Mouse (Mus musculus): Measurements from ENCODE around the gene Ccser1.

The Ccser1 gene

DNA sequence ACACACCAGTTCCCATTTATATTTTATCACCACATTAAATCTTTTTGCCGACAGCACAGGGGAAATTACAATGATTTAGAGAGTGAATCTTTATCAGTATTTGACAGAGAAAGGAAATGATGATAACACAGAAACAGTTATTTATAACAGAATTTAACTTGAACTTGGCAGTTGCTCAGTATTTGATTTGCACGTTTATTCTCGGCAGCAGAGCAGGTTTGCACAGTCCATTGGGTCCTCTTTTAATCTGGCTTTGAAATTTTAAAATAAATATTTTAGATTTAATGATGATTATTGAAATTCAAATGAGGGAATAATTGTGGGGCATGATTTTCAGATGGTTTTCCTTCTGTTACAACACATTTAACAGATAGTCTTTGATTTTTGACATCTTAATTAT lies 305.2 kb downstream of the Ccser1 start:
- DNase-seq = no peak

DNA sequence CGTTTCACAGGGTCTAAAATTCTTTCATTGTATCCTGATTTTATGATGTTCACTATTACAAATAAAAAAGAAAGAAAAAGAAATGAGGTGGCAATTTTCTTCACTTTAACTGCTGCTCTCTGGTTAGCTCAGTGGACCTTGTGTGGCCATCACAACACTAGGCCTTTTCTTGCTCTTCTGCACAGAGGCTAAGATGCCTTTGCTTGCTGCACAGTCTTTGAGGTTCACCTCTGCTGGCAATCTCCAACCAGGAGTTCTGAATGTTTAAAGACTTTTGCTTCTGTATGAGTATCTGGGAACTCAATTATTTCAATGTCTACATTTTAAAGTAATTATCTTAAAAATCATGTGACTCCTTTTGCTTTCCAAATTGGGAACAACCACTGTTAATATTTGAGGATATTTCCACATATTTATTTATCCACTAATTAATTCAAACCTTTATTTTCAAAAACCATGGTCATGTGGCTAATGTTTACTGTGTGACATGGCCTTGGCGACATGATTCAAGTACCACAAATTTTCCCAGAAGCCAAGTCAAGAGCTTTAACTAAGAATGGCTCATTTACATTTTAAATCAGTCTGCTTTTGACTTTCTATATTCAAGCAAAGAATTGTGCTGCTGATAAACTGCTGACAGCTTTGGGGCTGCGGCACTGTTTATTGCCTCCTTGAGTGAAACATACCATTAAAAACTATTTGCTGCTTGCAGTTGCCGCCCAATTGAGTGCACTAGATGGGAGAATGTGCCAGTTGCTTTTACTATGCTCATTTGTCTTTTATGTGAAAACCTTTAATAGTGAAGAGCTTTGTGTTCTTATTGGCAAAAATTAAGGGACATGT lies 312.1 kb downstream of the Ccser1 start:
- no peak for DNase-seq

DNA sequence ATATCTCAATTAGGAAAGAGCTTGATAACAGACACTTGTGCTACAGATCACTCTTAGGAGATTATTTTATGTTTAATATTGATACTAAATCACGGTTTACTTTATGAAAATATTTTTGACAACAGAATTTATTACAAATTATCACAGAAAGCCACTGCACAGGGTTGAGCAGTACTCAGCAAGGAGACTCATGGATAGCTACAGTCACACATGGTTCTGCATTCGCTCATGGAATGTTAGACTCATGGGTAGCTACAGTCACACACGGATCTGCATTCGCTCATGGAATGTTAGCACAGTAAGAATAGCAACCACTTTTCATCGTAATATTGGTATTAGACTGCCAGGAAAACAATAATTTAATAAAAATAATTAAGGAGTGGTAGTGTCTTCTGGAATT lies 313.3 kb downstream of the Ccser1 start:
- DNase-seq = no peak

DNA sequence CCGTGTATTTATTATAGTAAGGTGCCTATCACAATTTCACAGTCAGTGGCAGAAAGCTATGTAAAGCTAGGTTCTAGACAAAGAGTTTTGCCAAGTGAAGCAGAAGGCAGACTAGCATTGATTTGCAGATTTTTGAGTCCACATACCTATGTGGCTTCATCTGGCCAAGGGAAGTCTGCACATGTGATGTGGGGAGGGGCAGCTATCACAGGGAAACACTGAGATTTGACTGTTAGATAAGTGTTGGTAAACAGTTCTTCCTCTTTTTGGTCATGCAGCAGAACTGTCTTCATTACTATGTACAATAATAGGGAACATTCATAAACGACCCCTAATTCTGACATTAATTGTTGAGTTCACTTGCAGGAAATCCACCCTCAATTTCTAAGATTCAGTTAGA lies 335.2 kb downstream of the Ccser1 start:
- no peak for DNase-seq

DNA sequence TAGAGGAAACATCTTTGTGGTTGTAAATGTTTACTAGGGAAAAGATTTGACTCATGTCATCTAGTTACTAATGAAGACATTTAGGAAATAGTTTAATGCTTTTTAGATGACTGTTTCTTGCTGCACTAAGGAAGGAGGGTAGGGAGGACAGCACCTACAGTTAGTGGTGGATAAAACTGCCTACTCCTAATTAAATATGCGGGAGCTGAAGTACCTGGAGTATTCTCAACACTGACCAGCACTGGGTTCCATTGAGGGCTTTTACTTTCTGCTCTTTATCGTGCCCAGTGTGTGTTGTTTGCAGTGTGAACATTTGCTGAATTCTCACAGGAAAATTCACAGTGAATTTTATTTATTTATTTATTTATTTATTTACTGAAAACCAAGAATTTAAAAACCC lies 341.5 kb downstream of the Ccser1 start:
- DNase-seq = no peak

DNA sequence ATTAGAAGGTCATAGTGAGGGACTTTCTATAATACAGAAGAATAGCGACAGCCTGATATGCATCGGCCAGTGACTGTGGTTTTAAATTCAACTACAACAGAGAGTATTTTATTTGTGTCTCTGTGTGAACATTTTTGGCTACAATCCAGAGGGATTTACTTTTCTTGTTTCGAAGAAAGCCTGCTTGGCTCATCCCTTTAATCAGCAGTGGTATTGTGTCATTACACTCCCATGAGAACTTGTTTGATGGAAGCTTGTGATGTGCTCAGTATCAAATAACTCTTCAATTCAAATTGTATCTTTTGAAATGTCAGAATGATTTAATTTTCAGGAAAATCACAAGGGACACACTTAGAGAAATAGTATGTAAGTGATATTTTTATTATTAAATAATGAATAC lies 342.0 kb downstream of the Ccser1 start:
- no peak for DNase-seq

DNA sequence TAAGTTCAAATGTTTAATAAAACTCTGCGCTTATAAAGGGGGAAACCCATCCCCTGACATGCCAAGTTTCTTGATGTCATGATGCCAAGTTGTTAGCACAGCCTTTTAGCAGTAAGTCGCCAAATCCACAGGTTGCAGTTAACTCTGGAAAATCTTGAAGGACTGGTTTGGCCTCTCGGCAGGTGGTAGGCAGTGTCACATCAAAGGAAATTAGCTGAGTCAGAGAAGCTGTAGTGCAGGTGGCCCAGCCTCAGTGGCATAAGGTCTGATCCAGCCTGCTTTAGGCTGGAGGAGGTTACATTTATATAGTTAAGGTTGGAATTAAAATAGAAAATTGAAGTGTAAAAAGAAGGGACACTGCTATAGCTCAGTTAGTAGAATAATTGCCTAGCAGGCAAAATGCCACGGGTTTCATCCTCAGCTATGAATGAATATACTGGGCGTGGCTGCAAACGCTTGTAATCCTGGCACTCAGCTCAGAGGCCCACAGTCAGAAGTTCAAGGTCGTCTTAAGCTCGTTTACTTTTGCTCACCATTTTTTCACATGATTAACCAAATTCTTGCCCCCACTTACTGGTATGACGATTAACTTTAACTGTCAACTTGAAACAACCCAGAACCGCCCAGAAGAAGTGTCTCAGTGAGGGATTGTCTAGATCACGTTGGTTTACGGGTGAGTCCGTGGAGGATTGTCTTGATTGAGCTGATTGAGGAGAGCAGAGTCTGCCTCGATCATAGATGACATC lies 343.8 kb downstream of the Ccser1 start:
- DNase-seq = no peak

DNA sequence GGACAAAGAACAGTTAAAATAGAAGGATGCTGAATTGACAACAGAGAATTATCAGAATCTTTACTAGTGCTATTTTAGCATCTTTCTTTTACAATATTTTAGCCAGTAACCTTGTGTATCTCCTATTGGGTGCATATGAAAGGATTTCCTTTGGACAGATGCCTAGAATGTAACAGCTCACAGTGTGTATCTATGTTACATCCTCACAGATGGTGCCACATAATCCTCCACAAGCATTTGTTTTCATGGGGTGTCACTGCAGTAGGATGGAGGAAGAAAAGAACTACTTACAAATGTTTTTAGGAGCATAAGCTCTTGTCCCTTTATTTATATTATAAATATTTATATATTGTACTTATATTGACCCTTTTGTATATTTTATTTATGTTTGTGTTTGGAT lies 360.6 kb downstream of the Ccser1 start:
- DNase-seq = no peak

DNA sequence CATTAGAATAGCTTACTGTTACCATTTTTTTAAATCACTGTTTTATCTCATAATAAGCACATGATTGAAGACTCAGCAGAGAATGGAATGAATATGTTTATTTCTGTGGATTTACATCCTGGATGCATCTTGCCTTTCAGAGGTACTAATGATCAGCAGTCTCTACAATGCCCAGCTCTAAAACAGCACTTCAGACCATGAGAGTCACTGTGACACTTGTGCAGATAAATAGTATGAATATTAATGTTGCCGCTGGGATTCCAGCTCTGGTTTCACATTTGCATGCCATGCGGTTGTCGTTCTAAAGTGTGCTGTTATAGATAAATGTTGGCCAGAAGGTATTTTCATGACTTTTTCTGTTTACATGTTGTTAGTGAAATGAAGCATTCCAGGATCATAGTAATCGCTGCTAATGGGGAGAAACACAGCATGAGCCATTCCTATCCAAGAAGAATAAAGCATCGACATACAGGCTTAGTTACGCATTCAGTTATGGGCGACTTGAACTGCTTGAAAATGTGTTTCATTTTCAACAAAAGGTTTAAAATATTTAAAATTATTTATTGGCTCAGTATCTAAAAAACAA lies 363.4 kb downstream of the Ccser1 start:
- DNase-seq = no peak

DNA sequence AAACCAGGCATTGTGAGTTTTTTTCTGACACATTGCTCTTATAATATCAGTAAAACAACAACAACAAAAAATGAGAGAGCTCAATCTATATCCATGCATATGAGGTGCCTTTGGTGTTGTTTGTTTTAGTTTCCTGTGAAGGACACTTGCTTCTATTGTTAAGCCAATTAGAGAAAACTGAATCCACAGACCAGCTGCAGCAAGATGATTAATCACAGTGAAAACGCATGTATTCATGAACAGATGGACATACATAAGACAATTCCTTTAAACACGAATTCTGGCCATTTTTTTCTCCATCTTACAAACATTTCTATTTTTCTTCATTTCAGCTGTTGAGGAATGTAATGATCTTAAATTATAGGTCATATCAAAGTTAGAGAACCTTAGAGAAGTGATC lies 387.4 kb downstream of the Ccser1 start:
- DNase-seq = no peak

DNA sequence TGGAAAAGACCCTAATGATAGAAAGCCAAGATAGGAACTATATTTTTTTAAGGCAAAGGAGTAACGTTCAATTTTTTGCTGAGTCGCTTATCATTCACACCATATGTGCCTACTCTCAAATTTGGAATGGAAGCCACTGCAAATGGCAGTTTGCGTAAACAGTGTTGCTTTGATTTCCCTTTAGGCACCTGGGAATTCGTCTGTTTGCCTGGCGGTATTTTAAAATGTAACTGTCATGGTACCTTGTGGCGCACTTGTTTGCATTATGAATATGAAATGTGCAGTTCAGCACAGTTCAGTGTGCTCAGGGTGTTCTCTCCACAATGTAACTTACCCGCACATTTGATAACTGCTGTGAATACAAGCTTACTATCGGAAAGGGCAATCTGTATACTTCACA lies 387.8 kb downstream of the Ccser1 start:
- DNase-seq = no peak

DNA sequence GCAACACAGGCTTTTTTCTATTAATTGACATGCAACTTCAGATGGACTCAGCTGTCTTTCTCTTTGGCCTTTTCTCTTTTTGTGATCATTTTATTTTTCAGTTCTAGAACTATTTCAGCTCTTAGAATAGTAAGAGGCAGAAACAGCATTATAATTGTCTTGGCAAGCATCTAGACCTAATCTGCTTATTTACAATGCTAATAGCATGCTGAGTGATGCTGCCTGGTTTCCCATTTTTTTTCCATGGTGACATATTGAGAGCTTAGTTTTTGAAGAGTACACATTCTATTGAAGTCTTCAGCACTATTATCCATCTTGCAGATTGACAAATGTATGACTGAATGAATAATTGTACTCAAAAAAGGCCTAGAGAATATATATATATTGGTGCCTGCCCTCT lies 401.6 kb downstream of the Ccser1 start:
- DNase-seq = no peak

DNA sequence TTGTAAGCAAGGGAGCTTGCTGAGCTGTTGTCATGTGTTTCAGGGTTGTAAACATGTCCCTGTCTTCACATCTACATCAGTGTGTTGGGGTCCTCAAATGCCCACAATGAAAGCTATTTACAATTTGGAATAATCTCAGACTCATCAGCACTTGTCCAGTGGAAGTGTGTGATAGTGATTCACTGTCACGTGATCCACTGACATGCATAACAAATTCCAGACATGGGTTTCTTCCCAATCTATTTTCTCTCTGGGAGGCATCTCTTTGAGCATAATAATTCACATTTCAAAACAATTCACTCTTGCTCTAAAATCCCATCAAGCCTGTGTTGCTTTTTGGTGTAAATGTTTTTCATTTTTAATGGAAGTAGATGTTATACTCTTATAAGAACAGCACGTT lies 408.9 kb downstream of the Ccser1 start:
- DNase-seq = no peak

DNA sequence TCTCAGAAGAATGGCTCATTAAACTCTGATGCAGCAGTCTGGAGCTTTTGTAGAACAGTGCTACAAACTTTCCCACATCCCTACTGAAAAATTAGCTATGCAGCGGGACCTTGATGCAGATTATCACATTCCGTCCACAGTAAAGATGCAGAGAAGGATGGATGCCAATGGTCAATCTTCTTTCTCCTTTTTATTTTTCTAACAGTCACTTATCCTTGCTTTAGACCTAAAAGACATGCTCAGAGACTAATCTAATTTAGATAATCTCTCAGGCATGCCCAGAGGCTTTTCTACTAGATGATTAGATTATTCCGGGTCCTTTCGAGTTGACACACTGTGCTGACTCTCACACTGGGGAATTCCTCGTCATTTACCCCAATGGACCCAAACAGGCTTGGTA lies 421.8 kb downstream of the Ccser1 start:
- no peak for DNase-seq

DNA sequence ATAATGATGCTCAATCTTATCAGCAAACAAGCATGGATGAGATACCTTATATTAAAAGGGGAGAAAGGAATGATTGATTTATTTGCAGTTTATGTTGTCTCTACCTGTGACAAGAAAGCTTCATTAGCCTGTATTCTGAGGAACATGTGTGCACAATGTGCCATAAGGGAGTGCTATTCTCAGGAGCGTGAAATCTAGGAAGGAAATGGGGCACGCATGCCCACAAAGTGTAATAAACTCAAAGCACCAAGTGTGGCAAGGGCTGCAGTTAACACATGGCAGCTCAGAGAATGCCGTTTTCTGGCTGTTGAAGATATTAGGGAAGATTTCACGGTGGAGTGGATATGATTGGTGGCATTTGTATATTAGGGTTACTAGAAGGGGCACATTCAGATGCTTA lies 434.8 kb downstream of the Ccser1 start:
- no peak for DNase-seq

DNA sequence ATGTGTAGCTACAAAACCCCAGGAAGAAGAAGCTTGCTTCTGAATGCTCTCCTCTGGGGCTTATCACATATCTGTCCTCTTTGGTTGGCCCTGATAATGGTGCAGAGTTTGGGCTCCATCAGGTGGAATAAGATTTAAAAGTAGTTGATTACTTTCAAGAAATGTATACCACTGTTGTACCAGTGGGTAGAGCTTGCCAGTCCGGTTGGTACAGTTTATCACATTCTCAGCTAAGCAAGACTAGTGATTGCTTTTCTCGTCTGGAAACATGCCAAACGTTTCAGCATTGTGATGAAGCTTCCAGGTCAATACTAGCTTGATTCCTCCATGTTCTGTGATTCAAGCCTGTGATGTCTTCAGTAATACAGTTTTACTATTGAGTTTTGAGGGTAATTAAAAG lies 441.6 kb downstream of the Ccser1 start:
- no peak for DNase-seq

DNA sequence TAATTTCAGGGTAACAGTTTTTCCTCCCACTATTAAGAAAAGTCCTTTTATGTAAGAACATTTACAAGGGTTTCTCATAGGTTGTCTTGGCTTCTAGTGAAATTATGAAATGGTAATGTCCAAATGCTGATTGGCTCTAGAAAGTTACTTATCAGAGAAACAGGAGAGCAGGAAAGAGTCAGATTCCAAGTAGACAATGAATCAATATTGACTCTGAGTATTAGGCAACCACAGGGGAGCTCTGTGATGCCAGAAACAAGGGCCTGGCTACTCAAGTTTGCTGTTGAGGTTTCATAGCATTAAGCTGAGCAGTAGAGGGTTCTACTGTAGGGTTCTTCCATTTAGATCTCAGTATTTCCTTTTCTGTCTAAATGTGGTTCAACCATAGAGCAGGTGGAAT lies 481.3 kb downstream of the Ccser1 start:
- DNase-seq = no peak

DNA sequence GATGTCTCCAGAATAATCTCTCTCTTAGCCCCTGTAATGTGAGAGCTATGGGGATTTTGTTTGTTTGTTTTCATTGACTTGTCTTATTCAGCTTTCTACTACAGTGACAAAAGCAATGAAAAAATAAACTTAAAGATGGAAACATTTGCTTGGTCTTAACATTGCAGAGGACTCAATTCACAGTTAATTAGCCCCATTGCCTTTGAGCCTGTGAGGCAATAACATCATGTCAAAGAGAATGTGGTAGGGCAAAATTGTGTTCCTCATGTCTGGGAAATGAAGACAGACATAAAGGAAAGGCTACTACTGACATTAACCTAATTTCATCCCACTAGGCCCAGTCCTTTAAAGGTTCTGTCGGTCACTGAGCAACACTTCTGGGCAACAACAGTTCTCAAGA lies 484.4 kb downstream of the Ccser1 start:
- no peak for DNase-seq

DNA sequence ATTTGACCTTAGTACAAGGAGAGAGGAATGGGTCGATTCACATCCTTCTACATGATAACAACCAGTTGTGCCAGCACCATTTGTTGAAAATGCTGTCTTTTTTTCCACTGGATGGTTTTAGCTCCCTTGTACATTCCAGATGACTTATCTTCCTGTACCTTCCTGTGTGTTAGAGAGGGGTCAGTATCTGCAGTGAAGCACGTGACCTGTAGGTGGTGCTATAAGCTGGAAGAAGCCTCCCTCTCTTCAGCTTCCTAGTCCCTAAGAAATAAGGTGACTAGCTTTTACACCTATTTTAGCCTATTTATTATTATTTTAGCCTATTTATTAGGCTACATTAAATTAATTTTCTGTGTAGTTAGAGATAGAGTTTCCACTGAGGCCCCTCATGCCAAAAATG lies 506.9 kb downstream of the Ccser1 start:
- DNase-seq = no peak

DNA sequence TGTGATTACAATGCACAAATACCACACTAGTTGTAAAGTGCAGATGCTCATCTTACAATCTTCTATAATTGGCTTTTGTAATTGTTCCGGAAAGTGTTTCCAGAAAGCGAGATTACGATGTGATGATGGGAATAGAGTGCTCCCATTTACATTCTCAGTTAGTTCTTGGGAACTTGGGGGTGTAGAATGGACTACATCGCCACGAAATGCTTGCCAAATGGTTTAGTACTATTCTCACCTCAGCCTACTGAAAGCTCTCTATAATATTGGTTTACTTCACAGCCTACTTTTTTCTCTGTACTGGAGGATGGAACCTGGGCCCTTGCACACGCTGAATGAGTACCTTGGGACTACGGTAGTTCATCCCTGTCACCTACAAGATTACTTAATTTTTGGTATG lies 522.9 kb downstream of the Ccser1 start:
- DNase-seq = no peak

DNA sequence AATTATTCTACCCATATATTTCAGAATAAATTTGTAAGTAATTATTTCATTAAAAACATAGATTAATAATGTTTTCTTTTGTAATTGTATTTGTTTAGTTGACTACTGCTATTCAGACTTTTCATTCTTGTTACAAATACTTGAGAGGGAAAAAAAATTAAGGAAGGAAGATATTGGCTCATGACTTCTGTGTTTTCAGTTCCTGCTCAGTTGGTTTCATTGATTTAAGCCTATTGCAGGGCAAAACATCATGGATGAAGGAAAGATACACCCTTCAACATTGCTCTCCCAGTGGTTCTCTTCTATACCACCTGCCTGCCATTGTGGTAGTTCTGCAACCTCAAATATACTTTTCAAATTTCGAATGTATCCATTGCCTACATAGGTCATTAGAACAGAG lies 541.1 kb downstream of the Ccser1 start:
- no peak for DNase-seq

DNA sequence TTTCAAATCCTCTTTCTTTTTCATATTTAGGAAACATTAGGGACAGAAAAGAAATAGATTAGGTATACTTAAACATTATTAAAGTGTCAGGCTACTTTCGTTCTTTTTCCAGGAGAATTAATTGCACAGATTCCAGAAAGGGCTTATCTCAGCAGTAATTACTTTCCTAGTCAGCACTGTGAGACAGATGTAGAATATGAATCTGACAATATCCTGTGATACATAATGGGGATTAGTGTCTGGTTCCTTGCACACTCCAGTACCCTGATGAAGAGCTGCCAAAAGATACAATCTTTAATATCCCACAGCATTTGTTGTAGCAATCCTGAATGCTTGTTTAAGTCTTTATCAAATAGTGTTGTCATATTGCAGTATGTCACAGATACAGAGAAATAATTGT lies 548.9 kb downstream of the Ccser1 start:
- no peak for DNase-seq

DNA sequence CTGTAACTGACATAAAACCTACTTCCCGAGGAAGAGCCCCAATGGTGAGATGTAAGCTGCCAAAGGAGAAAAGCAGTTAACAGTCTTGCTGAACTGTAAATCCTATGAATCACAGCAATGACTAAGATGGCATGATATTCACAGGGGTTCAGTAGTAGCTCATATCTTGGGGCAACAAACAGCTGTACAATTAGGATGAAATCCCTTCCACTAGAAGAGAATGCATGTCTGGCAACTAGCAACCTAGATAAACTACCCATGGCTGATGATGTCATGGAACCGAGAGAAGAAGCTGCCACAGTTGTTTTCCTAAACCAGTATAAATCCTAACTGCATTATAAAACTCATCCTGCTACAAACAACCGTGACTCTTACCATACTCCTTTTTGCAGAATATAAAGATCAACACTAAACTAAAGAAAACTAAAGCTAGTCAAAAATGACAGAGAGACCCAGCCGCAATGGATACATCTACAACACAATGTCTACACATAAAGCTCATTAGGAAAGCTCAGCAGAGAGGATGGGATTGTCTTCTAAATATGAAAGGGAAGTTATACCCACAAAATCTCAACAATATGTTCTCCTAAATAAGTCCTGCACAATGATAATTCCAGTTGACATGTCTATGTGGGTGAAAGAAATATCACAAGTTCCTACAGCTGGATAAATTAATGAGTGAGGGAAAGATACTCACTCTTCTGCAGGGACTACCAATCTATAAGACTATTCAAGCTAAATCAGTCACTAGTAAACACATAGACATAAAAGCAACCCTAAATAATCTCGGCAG lies 550.2 kb downstream of the Ccser1 start:
- DNase-seq = no peak
